Mouse (Mus musculus) Patski (cell line): ENCODE data around the gene Mrpl49. TPM values are rescaled to one million over a fixed set of nuclear protein-coding genes. Genes with fewer than 3 reads are reported as not detected.

ENCODE experiments used
- ATAC-seq: fragments of 100-300 bp; one replicate; pipeline ENCODE4 v1.8.0; 2021
- CTCF ChIA-PET: fragments of 350-600 bp; sonication (Branson Sonifier 250); formaldehyde crosslinking; loops from one replicate; lab custom pipeline; 2022; ENCODE audit warnings: inconsistent platforms; lab: Charles Lee
- POLR2A ChIA-PET: fragments of 350-600 bp; sonication (Branson Sonifier 250); formaldehyde crosslinking; loops from one replicate; lab custom pipeline; 2022; ENCODE audit warnings: antibody characterized with exemption, inconsistent platforms; lab: Charles Lee
- DNase-seq: peaks from one replicate; pipeline ENCODE4 v3.0.0-alpha.2; 2011; ENCODE audit warnings: low read depth, low spot score
- H3K27me3 ChIP-seq: fragments of 371-371 bp; one replicate; pipeline ENCODE4 v1.5.1; 2021
- CTCF ChIP-seq: fragments of 100-300 bp; IDR thresholded peaks from one replicate; pipeline ENCODE4 v1.5.1; 2021
- in situ Hi-C: fragments of 300-500 bp; cut with MboI; formaldehyde crosslinking; loops from 3 replicates; pipeline ENCODE4 v1.11.1; 2018; ENCODE audit warnings: low pct_unique_long_range_greater_than_20kb, mixed read lengths
- polyA plus RNA-seq: library from polyadenylated mRNA; unstranded; gene quantifications from one replicate; pipeline ENCODE4 v1.2.3, GENCODE M21; 2021

Gene Mrpl49
- polyA plus RNA-seq, 1 experiment from 2014 or later = 68.9 TPM

DNA sequence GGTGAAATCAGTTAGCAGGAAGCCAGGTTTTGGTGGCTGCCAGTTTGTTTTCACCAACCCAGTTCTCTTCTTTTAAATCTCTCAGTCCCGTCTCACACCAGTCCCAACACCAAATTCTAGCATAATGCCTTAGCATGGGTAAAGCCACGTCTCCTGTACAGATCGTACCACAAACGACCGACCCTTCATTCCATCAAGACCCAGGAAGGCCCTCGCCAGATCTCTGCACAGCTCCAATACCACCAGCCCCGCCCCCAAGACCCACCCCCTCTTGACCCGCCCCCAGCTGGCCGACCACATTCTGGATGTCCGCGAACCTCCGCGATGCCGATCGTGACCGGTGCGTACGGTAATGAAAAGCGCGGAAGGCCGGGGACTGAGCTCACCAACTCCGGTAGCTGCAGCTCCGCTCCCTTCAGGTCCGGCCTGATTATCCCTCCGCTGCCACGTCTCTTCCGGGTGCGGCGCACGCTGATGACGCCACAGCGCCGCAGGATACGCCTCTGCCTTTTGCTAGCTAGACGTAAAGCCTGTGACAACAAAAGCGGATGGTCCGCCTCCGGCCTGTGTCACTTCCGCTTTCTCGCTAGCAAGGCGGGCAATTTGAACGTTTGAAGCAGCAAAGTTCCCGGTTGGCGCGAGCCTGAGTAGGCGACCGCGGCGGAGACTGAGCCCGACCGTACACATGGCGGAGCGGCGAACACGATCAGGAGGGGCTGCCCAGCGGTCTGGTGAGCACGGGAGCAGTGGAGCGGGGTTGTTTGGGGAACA is 27.1 kb upstream of the Mrpl49 start, which contains the start of the genes Zfpl1 and Cdca5:
Gene Zfpl1 (minus strand): TSS at position 479 of the 771 bp plus-strand sequence.
Gene Cdca5 (plus strand): TSS at position 506 of the 771 bp plus-strand sequence.
- ATAC-seq (peak; percentile 44), DNase-seq (peak; percentile 83)
- no peaks in the 10 kb centered on the region for H3K27me3 ChIP-seq
- CTCF ChIA-PET = interaction anchor here (1.5 kb wide), 1 partner anchor 18 kb away, joined by 5 read pairs; no protein-coding TSS in a partner anchor
- in situ Hi-C loops = no loop called here
- TF ChIP-seq CTCF = no peak
- POLR2A ChIA-PET = interaction anchor here (0.7 kb wide), 1 partner anchor 28 kb away, joined by 3 read pairs; no protein-coding TSS in a partner anchor

DNA sequence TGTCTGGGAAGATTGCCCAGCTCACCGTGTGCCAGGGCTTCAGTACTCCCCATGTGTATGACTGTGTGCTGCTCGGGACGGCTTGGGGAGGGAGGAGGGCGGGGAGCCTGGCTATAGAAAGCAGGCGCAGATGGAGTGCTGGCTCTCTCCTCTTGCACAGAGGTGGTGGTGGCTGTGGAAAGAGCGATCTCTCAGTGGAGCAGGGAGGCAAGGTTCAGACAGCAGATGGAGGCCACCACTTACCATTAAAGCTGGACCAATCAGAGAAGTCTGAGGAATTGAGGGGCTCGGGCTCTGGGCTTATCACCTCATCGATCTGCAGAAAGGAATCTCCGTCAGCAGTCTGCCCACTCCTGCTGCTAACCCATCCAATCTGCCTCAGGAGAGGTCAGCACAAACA is 24.6 kb upstream of the Mrpl49 start, which contains the start of gene Gm28374:
Gene Gm28374 (minus strand): TSS at position 101 of the 400 bp plus-strand sequence.
- DNase-seq = no peak
- ATAC-seq = no peak
- CTCF ChIA-PET = no interaction called here
- TF ChIP-seq CTCF = no peak
- H3K27me3 ChIP-seq = no peaks in the 10 kb centered on the region
- in situ Hi-C loops = no loop called here
- POLR2A ChIA-PET = no interaction called here

DNA sequence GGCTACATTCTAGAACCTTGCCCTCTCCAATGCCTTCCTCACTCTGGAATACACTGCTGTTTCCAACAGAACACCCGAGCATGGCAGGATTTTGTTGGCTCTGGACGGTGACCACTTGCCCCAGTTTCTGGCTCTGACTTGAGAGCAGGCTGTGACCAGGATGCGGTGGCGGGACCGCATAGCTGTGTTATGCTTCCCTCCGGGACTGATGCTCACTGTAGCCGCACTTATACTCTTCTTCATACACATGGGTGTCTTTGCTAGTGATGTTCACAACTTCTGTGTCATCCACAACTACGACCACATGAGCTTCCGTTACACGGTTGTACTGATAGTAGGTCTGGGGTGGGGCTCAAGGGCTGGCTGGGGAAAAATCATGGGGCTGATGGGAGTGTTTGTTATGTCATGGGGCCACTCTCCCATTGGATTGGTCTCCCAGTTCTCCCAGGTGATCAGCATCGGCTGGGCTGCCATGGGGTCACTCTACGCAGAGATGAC is 22.4 kb upstream of the Mrpl49 start, which contains the start of gene Tmem262:
Gene Tmem262 (plus strand): TSS at position 51 of the 498 bp plus-strand sequence.
- no peaks in the 10 kb centered on the region for H3K27me3 ChIP-seq
- in situ Hi-C loops = no loop called here
- no peak for TF ChIP-seq CTCF
- ChIA-PET POLR2A (interaction anchor here (1.6 kb wide), 1 partner anchor 12 kb away, joined by 5 read pairs; the partner anchor contains the start of gene Tm7sf2), CTCF (interaction anchor here (0.9 kb wide), 1 partner anchor 13 kb away, joined by 3 read pairs; no protein-coding TSS in a partner anchor)
- DNase-seq = no peak
- ATAC-seq = no peak

DNA sequence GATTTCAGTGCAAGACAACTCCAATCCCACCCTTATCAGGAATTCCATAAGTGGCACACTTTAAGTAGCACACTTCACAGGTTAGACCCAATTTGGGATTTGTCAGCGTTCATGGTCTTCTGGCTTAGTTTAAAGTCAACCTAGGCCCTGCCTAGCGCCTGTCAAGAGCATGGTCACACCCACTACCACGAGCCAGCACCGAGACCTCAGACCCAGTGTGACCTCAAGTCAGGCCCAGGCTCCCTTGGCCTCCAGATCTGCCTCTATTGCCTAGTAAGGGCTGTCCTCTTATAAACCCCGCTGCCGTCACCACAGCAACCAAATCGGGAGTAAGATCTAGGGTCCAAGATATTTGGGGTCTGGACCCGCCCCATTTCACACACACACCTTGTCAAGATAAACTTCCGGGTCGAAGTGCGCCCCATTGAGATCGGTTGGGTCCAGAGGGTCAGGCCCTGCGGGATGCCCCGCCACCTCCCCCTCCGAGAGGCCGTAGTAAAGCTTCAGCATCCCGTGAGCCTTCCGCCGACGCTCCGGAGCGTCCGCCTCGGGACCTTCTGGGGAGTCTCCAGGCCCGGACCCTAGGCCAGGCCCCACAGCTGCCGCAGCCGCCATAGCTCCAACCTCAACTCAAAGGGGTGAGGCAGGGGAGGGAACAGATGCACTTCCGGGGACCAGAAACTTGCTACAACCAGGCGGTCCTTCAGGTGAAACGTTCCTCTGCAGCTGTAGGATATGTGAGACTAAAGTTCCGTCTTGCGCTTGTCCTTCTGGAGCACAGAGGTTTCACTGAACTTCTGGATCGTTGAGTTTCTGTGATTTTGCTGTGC is 19.2 kb upstream of the Mrpl49 start, which contains the start of gene Vps51:
Gene Vps51 (minus strand): TSS at position 668 of the 830 bp plus-strand sequence.
- in situ Hi-C loops = no loop called here
- ChIA-PET CTCF (interaction anchor here (3.9 kb wide), 1 partner anchor 9 kb away, joined by 27 read pairs; the partner anchor contains the start of gene Tm7sf2), POLR2A (interaction anchor here (1.1 to 1.8 kb wide), 3 partner anchors 9 to 41 kb away, joined by 3 to 6 read pairs (median 4); partner anchors contain the start of gene Sac3d1)
- TF ChIP-seq CTCF = no peak
- ATAC-seq (peak; percentile 63), DNase-seq (no peak)
- no peaks in the 10 kb centered on the region for H3K27me3 ChIP-seq

DNA sequence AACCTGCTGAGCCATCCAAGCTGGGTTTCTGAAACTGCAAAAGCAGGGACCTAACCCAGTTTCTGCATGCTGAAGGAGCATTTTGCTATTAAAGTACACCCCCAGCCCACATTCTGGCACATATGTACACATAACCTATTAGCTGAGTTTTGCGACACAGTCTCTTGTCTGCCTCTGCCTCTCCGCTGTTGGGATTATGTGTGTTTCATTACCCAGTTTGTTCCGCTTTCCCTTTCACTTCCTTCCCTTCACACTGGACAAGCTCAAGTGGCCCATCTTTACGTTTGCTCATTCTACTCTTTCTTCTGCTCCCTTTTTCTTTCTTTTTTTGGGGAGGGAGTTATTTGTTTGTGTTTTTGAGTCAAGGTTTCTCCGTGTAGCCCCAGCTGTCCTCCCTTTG is 16.3 kb upstream of the Mrpl49 start:
- no peak for TF ChIP-seq CTCF
- POLR2A ChIA-PET = no interaction called here
- DNase-seq = no peak
- no peaks in the 10 kb centered on the region for H3K27me3 ChIP-seq
- ATAC-seq = no peak
- CTCF ChIA-PET = no interaction called here
- in situ Hi-C loops = no loop called here

DNA sequence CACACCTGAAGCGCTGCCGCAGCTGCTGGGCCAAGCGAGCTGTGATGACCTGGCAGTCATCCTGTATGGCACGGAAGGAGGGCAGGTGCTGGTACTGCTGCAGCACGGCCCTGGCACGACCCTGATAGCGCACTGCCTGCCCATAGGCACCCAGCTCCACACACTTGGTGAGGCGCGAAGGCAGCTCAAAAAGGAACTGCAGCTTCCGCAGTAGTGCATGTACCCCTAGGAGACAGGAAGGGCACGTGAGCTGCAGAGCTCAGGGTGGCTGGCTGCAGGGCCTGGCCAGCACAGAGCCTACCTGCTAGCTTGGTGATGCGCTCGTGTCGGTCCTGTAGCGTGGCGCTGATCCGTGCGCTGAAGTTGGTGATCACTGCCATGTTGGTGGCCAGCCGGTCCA is 13.7 kb upstream of the Mrpl49 start:
- ChIA-PET POLR2A (interaction anchor here (0.5 kb wide), 1 partner anchor 22 kb away, joined by 5 read pairs; no protein-coding TSS in a partner anchor), CTCF (no interaction called here)
- TF ChIP-seq CTCF = no peak
- DNase-seq = no peak
- no peak for ATAC-seq
- H3K27me3 ChIP-seq = no peaks in the 10 kb centered on the region
- in situ Hi-C loops = no loop called here

DNA sequence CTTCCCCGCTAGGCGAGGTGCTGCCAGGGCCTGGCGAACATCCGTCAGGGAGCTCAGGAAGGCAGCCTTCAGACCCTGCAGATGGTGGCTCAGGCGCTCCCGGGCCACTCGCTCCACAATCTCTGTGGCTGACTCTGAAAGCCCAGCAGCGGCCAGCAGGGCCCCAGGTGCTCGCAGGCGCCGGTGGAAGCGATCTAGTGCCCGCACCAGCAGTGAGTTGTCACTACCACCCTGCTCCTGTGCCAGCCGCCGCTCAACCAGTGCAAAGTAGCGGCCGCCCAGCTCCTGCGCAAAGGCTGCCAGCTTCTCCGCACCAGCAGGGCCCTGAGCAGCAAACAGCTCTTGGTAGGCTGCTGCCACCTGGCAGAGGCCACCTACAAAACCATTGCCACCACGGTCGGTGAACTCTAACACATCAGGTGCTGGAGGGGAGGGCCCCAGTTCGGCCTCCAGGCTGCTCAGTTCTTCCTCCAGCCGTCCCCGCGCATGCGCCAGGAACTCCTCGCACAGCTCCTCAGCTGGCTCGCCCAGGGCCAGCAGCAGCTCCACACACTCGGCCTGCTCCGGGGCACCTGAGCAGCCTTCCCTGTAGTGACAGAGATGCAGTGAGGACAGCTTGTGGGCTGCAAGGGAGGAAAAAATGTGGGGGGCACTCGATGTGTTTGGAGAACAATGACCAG is 13.1 kb upstream of the Mrpl49 start:
- ATAC-seq = no peak
- ChIA-PET POLR2A (interaction anchor here (0.5 to 0.6 kb wide), 2 partner anchors 22 to 654 kb away, joined by 5 read pairs; no protein-coding TSS in a partner anchor), CTCF (no interaction called here)
- DNase-seq = no peak
- in situ Hi-C loops = no loop called here
- H3K27me3 ChIP-seq = no peaks in the 10 kb centered on the region
- TF ChIP-seq CTCF = no peak

DNA sequence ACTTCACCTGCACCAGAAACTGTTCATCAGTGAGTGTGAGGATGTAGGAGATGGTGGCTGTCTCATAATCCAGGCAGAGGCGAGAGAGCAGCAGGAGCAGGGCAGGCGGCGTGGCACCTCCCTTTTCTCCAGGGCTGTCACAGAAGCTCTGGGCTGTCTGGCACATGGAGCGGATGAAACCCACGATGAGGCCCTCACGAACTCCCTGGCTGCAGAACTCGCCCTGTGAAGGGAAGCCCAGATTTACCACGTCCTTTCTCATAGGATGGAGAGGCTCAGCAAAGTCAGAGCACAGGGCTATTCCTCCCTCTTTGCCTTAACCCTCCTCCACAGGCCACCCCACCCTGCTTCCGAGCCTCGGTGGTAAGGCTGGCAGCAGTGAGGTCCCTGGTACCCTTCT is 12.3 kb upstream of the Mrpl49 start:
- ChIA-PET POLR2A (interaction anchor here (0.6 kb wide), 1 partner anchor 653 kb away, joined by 5 read pairs; no protein-coding TSS in a partner anchor), CTCF (no interaction called here)
- TF ChIP-seq CTCF = no peak
- no peak for ATAC-seq
- DNase-seq = no peak
- H3K27me3 ChIP-seq = no peaks in the 10 kb centered on the region
- in situ Hi-C loops = no loop called here

DNA sequence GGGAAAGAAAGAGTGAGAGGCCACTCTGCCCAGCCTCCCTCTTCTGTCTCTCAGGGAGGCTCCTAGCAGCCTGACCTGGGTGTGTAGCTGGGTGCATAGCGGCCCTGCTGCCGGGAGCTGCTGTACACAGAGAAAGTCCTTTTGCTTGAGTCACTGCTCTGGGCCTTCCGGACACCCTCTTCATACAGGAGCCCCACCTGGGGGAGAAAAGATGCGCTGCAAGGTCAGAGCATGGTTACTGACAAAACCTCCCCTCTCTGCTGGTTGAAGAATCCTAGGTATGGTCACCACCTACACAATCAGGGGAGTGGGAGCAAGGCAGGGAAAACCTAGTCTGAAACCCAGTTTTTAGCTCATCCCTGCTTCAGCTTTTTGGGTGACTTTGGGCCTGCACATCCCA is 11.4 kb upstream of the Mrpl49 start:
- DNase-seq = no peak
- H3K27me3 ChIP-seq = no peaks in the 10 kb centered on the region
- ATAC-seq = no peak
- CTCF ChIA-PET = interaction anchor here (2.9 kb wide), 1 partner anchor 8 kb away, joined by 27 read pairs; the partner anchor contains the start of gene Vps51
- no peak for TF ChIP-seq CTCF
- POLR2A ChIA-PET = interaction anchor here (1.6 kb wide), 1 partner anchor 11 kb away, joined by 5 read pairs; the partner anchor contains the start of gene Tmem262
- in situ Hi-C loops = no loop called here
